Mouse (Mus musculus): ENCODE measurements around the gene Ankrd31.
A peak's percentile ranks its signal among the peaks of the same experiment; 100 is the strongest.
"Not testable (repeated sequence)": the region's sequence is repeated elsewhere in the genome, so short reads cannot be mapped to it uniquely, and the experiment has no call there.

Ankrd31 gene

GRCm38 (mm10) chr13:96748109-96748845, at the start of gene Ankrd31:
TSS of gene Ankrd31 (plus strand) at chr13:96748272.
- DNase-seq = no peak

- DNase-seq = no peak
Measured at GRCm38 (mm10) chr13:96702567-96703278, 45.3 kb upstream of the Ankrd31 start.

GRCm38 (mm10) chr13:96709269-96710233, 38.5 kb upstream of the Ankrd31 start:
- DNase-seq = no peak

- no peak for DNase-seq
Measured at GRCm38 (mm10) chr13:96716311-96716710, 31.8 kb upstream of the Ankrd31 start.

GRCm38 (mm10) chr13:96717821-96718220, 30.3 kb upstream of the Ankrd31 start:
- DNase-seq = no peak

GRCm38 (mm10) chr13:96720003-96720402, 28.1 kb upstream of the Ankrd31 start:
- no peak for DNase-seq

- DNase-seq = no peak
Measured at GRCm38 (mm10) chr13:96728289-96728688, 19.8 kb upstream of the Ankrd31 start.

- no peak for DNase-seq
Measured at GRCm38 (mm10) chr13:96729146-96729545, 18.9 kb upstream of the Ankrd31 start.

GRCm38 (mm10) chr13:96730116-96730515, 18.0 kb upstream of the Ankrd31 start:
- no peak for DNase-seq

- no peak for DNase-seq
Measured at GRCm38 (mm10) chr13:96735175-96735574, 12.9 kb upstream of the Ankrd31 start.

GRCm38 (mm10) chr13:96740159-96740558, 7.9 kb upstream of the Ankrd31 start:
- DNase-seq = no peak

- DNase-seq = no peak
Measured at GRCm38 (mm10) chr13:96742871-96743270, 5.2 kb upstream of the Ankrd31 start.

- DNase-seq = no peak
Measured at GRCm38 (mm10) chr13:96746055-96746454, 2.0 kb upstream of the Ankrd31 start.

- no peak for DNase-seq
Measured at GRCm38 (mm10) chr13:96749859-96750258, 1.8 kb downstream of the Ankrd31 start.

GRCm38 (mm10) chr13:96760848-96761247, 12.8 kb downstream of the Ankrd31 start:
- DNase-seq = no peak

- DNase-seq = not testable (repeated sequence)
Measured at GRCm38 (mm10) chr13:96786071-96786470, 38.0 kb downstream of the Ankrd31 start.

- DNase-seq = no peak
Measured at GRCm38 (mm10) chr13:96793451-96793850, 45.4 kb downstream of the Ankrd31 start.

- no peak for DNase-seq
Measured at GRCm38 (mm10) chr13:96795301-96795700, 47.2 kb downstream of the Ankrd31 start.

GRCm38 (mm10) chr13:96797500-96797899, 49.4 kb downstream of the Ankrd31 start:
- no peak for DNase-seq

GRCm38 (mm10) chr13:96849752-96850151, 101.7 kb downstream of the Ankrd31 start:
- no peak for DNase-seq

GRCm38 (mm10) chr13:96852133-96852532, 104.1 kb downstream of the Ankrd31 start:
- no peak for DNase-seq

GRCm38 (mm10) chr13:96853256-96853655, 105.2 kb downstream of the Ankrd31 start:
- no peak for DNase-seq

GRCm38 (mm10) chr13:96855191-96855590, 107.1 kb downstream of the Ankrd31 start:
- DNase-seq = peak; percentile 26

Measured in cerebellum, adult 9-11 months (tissue).